Mouse (Mus musculus) gastrocnemius, adult 8-10 months (tissue): Measurements from ENCODE around the gene Trabd. TPM values are rescaled to one million over a fixed set of nuclear protein-coding genes. Genes with fewer than 3 reads are reported as not detected.
A peak's percentile ranks its signal among the peaks of the same experiment; 100 is the strongest.

Source experiments
- DNase-seq, 2 experiments: peaks; one replicate each; pipeline ENCODE4 v3.0.0; 2022; ENCODE audit warnings: low spot score in 2 of 2
- total RNA-seq, 4 experiments: library from RNA; stranded (reverse); gene quantifications; 2 replicates each; pipeline ENCODE4 v1.2.4; 2022

The Trabd gene
- total RNA-seq, 4 experiments from 2014 or later: 31.9 to 40.9 (median 33.1) TPM

DNA sequence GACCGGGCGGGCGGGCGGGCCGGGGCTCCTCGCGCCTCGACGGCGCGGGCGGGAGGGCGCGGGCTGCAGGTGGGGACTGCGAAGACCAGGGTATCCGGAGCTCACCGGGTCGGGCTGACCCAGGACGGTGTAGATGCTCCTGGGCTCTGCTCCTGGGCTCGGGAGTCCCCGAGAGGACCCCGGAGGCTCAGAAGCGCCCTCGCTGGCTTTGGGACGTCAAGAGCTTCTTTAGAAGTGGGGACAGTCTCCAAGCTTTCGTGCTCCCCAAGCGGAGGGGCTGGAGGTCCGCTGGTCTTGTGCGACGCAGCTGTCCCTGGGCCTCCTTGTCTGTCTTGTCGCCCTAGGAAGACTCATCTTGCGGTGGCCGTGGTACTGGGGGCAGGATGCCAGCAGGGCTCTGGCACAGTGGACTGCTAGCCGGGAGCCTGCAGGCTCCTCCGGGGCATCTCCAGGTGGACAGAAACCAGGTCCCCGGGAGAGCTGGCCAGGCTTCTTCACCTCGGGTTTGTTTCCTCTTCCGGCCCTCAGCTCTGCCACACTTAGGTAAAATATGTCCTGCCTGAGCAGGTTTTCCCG, 1.3 kb downstream of the Trabd start:
- DNase-seq: peak; percentile 37 to 65

DNA sequence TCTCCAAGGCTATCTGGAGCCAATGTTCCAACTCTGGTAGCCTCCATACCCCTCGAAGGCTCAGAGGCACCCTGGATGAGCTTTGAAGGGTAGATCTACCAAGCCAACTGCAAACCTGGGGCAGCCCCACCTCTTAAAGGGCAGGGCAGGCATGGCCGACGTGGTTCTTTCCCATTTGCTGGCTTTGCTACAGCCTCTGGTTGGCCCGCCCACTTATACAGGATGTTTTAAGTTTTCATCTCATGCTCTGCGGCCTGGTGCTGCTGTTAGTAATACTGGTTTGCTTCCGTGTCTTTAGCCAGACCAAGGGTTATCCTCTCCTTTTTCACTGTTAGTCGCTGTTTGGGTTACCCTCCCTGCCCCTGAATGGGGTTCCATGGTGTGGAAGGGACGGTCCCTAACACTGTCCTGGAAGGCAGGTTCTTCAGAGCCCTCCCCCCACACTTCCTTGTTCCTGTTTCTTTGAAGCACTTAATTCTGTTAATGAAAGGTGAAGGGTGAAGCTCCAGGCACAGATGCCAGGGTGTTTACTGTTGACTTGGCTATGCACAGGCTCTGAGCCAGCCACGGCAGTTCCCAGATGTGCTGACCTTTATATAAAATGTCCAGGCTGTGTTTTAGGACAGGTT, 3.4 kb downstream of the Trabd start:
- DNase-seq: no peak

DNA sequence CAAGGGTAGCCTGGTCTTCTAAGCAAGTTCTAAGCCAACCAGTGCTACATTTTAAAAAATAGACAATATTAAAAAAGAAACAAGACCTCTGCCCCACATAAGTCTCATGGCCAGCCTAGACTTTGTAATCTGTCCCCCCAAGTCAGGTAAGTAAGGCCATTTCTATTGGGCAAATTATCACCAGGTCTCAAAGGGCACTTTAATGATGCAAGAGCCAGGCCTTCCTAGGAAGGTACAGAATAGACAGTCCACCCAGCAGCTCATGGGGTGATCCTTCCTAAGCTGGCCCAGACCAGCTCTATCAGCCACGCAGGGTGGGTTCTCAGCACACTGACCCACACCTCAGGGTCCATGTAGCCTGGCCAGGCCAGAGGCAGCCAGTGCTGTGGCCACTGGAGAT, 9.0 kb downstream of the Trabd start:
- no peak for DNase-seq

DNA sequence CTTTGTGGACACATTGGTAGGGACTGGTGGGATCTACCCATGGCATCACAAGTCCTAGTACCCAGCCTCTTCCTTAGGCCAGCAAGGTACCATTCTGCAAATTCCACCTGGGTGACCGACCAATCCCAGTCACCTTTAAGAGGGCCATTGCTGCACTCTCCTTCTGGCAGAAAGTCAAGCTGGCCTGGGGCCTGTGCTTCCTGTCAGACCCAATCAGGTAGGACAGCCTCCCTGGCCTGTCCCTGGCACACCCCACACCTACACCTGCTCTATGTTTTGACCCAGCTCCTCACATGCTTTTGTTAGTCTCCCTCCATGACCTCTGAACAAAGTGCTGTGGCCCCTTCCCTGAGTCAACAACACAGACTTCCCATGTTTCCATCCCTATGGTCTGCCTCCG, 9.9 kb downstream of the Trabd start:
- no peak for DNase-seq

DNA sequence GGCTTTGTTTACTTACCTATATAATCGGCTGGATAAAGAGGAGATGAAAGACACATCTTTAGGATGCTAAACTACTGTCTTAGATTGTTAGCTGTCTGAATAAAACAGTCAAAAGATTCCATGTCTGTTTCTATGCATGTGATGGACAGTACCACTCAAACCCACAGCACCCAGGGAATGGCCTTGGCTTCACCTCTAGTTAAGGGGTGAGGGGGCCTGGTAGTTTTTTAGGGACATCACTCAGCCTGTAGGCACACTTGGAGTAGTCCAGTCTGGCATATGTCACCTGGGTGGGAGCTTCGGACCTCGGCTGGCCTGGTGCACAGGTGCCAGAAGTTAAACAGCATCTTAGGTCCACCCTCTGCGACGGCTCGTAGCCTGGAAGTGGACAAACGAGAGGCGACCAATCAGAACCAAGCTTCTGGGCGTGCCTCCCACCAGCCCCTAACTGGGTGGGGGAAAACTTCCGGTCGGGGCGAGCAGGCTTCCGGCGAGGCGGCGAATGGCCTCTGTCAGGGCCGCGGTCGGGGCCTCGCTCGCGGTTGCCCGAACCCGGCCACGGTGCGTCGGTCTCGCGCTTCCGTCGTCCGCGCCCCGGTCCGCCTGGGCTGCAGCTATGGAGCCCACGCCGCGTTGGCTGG, 13.8 kb downstream of the Trabd start, which contains the start of gene Selenoo:
Gene Selenoo, plus strand, starts transcription at position 478 of the 641 bp plus-strand sequence.
- peak; percentile 81 to 86 for DNase-seq

DNA sequence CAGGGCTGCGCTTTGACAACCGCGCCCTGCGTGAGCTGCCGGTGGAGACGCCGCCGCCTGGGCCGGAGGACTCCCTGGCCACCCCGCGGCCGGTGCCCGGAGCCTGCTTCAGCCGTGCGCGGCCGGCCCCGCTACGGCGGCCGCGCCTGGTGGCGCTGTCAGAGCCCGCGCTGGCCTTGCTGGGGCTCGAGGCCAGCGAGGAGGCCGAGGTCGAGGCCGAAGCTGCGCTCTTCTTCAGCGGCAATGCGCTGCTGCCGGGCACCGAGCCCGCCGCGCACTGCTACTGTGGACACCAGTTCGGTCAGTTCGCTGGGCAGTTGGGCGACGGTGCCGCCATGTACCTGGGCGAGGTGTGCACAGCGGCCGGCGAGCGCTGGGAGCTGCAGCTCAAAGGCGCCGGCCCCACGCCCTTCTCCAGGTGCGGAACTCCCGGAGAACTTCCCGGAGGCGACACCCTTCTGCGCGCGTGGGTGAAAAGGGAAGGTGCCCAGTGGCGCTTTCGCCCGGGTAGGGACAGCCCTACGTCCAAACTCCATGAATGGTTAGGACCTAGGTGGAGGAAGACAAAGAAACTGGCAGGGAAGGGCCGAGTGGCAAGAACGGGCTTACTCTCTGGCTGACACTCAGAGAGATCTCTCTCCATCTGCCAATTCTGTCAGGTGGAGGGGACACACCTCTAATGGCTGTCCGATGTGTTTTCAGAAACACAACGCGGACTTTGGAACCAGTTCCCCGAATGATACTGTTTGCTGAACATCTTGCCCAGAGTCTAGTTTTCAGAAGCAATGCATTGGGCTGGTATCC, 14.5 kb downstream of the Trabd start:
- DNase-seq: no peak

DNA sequence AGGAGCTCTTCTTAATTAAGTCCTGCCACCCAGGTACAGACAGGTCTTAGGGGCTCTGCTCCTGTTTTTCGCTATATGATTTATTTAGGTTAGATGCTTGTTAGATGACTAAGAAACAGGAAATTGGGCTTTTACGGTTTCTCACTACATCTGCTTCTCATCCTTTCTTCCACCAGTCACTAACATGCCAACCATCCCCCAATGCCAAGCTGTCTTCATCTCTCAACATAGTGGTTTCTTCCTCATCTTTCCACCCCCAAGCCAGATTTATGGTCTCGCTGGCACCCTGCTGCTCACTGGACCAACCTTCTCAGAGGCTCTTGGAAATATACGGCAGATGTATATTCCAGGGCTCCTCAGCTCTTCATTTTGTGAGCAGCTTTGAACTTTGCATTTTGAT, 15.7 kb downstream of the Trabd start:
- DNase-seq: no peak

DNA sequence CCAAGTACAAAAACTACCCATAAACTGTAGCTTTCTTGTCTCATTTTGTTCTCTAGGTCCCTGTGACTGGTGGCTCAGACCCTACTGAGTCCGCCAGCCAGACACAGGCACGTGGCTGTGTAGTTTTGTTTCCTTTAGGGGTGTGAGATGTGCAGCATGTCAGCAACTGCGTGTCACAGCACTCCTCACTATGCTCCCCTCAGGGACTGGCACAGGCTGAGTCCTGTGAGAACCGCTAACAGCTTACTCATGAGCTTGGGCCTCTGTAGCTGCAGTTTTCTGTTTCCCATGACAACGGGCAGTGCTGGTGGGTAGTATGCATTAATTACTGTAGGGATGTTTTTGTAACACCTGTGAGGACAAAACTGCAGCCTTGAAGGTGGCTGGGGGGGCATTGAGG, 17.3 kb downstream of the Trabd start:
- DNase-seq: no peak

DNA sequence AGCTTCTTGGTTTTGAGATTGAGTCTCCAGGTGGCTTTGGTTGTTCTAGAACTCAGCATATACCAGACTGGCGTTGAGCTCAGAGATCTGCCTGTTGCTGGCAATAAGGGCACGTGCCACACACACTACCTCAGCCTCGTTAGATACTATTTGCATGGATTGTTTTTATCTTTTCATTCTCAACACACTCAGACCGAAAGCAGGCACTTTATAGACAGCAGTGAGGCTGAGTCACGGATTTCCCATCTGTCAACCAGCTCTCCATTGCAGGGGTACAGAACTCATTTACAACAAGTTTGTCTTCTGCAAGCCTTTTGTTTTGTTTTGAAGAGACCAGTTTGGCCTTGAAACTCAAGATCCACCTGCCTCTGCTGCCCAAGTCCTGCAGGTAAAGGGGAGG, 22.5 kb downstream of the Trabd start:
- no peak for DNase-seq

DNA sequence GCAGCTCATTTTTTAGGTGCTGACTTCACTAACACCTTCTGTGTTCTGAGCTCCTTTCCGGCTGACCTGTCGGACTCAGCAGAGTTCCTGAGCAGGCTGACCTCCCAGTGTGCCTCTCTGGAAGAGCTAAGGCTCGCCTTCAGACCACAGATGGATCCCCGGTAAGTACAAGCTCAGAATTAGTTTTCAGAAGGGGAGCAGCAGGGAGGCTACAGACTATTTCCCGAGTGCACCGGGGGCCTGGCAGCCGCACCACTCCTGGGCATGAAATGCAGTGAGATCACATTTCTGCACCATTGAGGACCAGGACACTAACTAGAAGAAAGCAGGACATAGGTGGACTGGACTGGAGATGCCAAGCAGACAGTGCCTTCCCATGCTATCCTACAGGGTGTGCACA, 23.7 kb downstream of the Trabd start:
- DNase-seq: no peak

DNA sequence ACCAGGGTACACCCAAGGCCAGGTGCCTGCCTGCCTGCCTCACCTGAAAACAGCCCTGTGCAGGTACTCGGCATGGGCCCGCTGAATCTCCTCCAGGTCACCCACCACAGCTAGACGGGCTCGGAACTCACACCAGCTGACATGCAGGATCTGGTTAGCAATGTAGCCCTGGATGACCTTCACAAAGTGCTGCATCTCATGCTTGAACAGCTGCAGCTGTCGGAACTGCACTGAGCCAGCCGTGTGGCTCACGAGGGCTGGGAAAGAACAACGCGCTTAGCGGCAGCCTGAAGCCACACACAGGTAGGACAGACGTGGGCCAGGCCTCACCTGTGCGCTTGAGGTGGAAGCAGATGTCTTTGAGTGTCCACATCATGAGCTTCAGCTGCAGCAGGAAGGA, 25.9 kb downstream of the Trabd start:
- no peak for DNase-seq

DNA sequence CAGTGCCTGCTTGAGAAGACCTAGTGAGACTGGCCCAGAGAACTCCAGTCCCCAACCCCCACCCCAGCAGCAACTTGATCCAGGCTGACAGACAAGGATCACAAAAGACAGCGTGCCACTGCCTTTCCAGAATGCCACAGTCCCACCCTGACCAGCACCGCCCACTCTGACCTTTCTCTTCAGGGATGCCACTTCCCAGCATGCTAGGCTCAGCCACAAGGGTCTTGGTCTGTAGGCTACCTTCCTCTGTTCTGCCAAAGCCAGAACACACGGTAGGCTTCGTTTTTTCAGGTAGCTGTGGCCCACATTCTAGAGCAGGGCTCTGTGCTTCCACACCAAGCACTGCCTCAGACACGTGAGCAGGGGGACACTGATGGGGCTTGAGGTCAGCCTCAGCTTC, 27.7 kb downstream of the Trabd start:
- no peak for DNase-seq

DNA sequence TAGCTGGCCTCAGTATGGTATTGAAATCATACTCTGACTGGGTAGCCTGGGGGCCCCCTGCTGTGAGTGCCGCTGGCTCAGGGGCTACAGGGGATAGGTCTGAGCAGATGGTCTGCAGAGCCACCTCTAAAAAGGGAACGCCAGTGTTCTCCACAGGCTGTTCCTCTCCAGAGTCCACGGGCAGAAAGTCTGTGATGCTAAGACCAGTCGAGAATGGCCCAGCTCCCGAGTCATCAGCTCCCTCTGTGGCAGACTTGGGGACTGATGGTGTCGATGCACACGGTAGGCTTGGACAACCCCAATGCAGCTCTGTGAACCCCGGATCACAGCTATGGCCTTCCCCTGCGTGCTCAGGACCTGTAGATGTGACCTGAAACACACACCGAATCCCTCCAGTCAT, 29.0 kb downstream of the Trabd start:
- DNase-seq: no peak

DNA sequence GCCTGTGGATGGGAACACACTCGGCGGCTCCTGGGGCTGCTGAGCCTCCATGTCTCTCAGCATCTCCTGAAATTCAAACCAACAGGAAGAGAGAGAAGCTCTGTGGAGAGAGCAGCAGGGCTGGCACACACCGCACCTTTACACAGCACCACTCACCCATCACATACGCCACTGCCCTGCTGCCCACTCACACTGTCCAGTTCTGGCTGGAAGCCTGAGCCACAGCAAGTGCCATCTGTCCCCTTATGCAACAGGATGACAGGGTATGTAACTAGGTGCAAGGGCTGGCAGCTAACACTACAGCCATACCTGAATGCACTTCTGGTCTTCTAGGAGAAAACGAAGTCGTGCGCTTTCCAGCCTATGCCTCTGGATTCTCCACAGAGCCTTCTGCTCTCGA, 29.5 kb downstream of the Trabd start:
- DNase-seq: no peak

DNA sequence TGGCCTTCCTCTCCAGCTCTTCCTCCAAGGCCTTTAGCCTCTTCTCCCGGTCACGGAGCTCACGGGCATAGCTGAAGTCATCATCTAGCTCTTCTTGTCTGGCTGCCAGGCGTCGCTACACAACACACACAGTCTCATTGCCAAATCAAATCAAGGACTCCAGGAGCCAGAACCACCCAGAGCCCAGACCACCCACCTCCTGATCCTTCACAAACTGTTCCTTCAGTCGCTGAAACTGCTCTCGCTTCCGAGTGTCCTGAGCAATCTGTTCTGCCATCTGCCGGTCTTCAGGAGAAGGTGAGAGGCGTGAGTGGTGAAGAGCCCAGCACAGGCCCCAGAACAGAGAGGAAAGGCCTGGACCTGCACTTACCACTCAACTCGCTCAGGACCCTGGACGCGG, 31.1 kb downstream of the Trabd start:
- DNase-seq: no peak

DNA sequence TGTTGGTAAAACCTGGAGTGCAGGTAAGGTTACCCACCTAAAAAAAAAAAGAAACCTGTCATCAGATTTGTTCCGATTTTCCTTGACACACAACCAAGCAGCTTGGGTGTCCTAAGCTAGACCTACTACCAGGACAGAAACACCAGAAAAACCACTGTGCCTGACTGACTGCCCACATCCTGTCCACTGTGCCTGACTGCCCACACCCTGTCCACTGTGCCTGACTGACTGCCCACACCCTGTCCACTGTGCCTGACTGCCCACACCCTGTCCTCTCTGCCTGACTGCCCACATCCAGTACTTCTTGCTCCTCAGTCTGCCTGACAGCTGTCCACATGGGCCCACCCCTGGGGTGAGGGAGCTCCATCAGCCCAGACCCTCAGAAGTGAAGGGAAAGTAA, 32.1 kb downstream of the Trabd start:
- DNase-seq: no peak

DNA sequence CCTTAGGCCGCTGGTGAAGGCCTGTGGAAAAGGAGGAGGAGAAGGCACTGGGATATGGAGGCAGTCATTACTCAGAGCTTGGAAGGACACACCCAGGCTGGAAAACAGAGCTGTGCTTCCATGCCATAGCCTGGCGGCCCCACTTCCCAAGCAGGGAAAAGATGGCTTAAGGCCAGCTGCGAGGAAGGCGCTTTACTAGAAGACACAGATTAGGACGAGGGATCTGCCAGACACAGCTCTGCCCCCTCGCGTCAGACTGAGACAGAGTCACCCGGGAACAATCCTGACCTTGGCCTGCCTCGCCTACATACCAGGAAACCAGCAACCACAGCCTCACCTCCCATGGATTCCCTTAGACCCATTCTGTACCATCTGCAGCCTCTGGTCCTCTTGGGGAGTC, 35.2 kb downstream of the Trabd start:
- DNase-seq: no peak

DNA sequence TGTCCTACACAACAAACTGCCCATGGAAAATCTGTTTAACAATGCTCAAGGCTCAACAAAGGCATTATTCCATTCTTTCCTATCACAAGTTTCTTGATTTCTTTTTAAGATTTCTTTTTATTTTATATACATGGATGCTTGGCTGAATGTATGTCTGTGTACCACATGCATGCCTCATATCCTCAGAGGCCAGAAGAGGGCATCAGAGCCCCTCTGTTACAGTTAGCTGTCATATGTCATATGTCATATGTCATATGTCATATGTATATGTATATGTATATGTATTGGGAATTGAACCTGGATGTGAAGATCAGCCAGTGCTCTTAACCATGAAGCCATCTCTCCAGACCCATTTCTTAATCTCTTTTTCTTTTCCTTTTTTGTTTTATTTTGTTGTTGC, 43.1 kb downstream of the Trabd start:
- DNase-seq: no peak

DNA sequence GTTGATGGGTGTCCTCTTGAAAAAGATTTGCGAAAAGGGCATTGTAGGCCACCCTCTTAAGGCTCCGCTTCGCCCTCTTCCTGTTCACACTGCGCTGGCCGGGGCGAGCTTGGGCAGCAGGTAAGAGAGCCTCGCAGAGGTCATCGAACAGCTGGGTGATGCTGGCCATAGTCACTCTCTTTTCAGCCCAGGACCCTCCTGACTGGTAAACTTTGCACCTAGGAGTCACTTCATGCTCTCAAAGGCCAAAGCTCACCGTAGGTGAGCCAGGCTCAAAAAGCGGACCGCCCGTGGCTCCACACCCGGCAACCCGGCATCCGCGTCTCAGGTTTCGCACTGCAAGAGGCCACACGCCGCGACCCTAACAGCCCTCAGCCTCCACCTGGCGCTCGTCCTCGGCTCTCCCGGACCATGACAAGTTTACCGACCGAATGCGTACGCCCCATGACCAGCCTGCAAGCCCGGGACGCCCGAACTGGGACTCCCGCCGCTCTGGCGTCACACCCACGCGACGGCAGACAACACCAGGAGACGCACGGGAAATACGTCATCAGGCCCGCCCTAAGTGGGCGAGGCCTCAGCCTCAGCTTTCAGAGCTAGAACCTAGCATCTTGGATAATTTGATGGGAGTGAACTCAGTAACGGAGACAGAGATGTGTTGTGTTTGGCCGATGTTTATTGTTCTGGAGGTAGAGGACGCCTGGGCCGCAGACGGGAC, 47.9 kb downstream of the Trabd start, which contains the start of gene Tubgcp6:
Gene Tubgcp6, minus strand, starts transcription at position 464 of the 718 bp plus-strand sequence.
- peak; percentile 87 to 91 for DNase-seq

DNA sequence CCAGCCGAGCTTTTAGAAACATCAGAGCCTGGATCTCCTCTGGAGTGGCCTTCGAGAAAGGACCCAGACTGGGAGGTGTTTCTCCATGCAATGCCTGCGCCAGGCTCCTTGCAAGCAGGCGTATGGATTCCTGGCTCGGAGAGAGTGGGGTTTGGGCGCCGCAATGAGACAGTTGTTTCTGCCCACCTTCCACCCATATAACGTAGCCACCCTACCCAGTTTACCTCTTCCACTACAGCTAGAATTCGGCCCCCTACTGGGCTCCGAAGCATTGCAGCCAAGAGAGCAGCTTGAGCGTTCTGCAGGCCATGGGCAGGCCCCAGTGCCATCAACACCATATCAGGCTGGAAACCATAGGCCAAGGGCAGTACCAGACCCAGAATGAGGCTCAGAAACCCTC, 48.7 kb downstream of the Trabd start:
- no peak for DNase-seq

DNA sequence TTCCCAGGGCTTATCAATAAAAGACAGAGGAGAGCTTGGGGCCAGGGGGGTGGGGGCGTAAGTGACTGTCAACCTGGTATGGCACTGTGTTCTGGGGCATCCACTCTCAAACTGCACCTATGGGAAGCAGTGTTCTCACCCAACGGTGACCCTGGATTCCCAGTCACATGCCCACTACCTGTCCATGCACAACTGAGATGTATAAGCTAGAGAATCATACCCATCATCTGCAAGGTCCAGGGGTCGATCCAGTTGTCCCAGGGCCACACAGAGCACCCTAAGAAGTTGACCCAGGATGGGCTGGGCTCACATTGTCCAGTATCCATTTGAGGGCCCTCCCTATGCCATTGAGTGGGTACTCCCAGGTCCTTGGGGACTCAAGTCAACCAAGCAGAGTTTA, 49.4 kb downstream of the Trabd start:
- DNase-seq: no peak

DNA sequence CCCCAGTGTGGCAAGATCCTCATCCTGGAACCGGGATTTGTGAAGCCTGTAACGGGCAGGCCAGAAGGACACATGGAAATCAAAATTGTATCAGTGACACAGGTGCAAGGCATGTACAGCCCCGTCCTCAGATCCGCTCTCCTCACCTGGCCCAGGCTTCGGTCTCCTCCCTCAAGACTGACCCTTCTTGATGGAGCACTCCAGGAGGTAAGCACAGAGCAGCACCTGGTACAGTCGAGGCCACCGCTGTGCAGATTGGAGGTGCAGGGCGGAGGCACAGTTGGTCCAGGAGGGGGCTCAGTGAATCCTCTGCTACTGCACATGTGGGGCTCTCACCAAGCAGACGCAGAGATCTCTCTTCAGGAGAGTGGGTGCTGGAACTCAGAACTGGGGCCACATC, 50.4 kb downstream of the Trabd start:
- DNase-seq: no peak
